Mouse (Mus musculus) kidney, adult 2 months (tissue): ENCODE results near the gene Tab1. TPM values are rescaled to one million over a fixed set of nuclear protein-coding genes. Genes with fewer than 3 reads are reported as not detected.

Experiments used
- DNase-seq: peaks from one replicate; pipeline ENCODE4 v3.0.0; 2021
- H3K27ac ChIP-seq: fragments of 200-500 bp; 2 replicates; pipeline ENCODE4 v1.5.1; 2012; ENCODE audit warnings: low read depth, low read length, control low read depth, inconsistent platforms; ENCODE audit not compliant: insufficient read depth
- H3K27me3 ChIP-seq: fragments of 200-500 bp; replicated peaks from 2 replicates; pipeline ENCODE4 v1.6.1; 2012; ENCODE audit warnings: mild to moderate bottlenecking, moderate library complexity, low read length, inconsistent platforms; ENCODE audit not compliant: control insufficient read depth, insufficient read depth
- H3K36me3 ChIP-seq: fragments of 200-500 bp; 2 replicates; pipeline ENCODE4 v1.6.1; 2012; ENCODE audit warnings: mild to moderate bottlenecking, moderate library complexity, low read length, inconsistent platforms; ENCODE audit not compliant: control insufficient read depth, insufficient read depth
- H3K4me1 ChIP-seq: fragments of 200-500 bp; 2 replicates; pipeline ENCODE4 v1.6.1; 2011; ENCODE audit warnings: low read length; ENCODE audit not compliant: control insufficient read depth, insufficient read depth
- H3K4me3 ChIP-seq: fragments of 200-500 bp; 2 replicates; pipeline ENCODE4 v1.5.1; 2011; ENCODE audit warnings: mild to moderate bottlenecking, low read depth, low read length, control low read depth; ENCODE audit not compliant: insufficient read depth
- CTCF ChIP-seq: fragments of 200-500 bp; conservative IDR thresholded peaks from 2 replicates; pipeline ENCODE4 v1.5.1; 2011; ENCODE audit warnings: low read depth, mild to moderate bottlenecking, control low read depth, low read length, moderate library complexity, mixed read lengths; ENCODE audit not compliant: insufficient read depth, insufficient read length
- POLR2A ChIP-seq: fragments of 200-500 bp; IDR thresholded peaks from one replicate; pipeline ENCODE4 v1.6.1; 2011; ENCODE audit warnings: low read depth, low read length, control low read depth
- WGBS: fragments of 180-500 bp; shearing (Covaris S2); methylation state at CpG from one replicate; pipeline ENCODE4 v1.1.7; 2018; 5-methylcytosine and 5-hydroxymethylcytosine counted together
- polyA plus RNA-seq: library from polyadenylated mRNA; depleted of rRNA; stranded (reverse); fragments of >200 nt; gene quantifications from 2 replicates; pipeline ENCODE4 v1.2.3, GENCODE M21; 2012

The Tab1 gene
- polyA plus RNA-seq, 1 experiment: 26.7 TPM

GRCm38 (mm10) chr15:80105490-80106410, 27.2 kb upstream of the Tab1 start:
- no peaks in the 10 kb centered on the region for H3K4me1 ChIP-seq
- no peak overlapping the region for H3K27ac ChIP-seq
- no peak for DNase-seq
- 77% methylated on average over 12 of the region's 12 CpGs for WGBS
- no peaks in the 10 kb centered on the region for H3K36me3 ChIP-seq
- H3K27me3 ChIP-seq: no peaks in the 10 kb centered on the region
- no peak overlapping the region for H3K4me3 ChIP-seq
- TF ChIP-seq CTCF (no peak), POLR2A (no peak)

- Histone ChIP-seq H3K27ac (no peak overlapping the region), H3K4me1 (no peaks in the 10 kb centered on the region), H3K27me3 (no peaks in the 10 kb centered on the region), H3K36me3 (no peaks in the 10 kb centered on the region), H3K4me3 (no peak overlapping the region)
- no peak for TF ChIP-seq CTCF
- DNase-seq: no peak
- 91% methylated on average over 8 of the region's 8 CpGs for WGBS
Observed at GRCm38 (mm10) chr15:80107143-80107542, 25.8 kb upstream of the Tab1 start.

- no peak for TF ChIP-seq POLR2A
- TF ChIP-seq CTCF: no peak
Observed at GRCm38 (mm10) chr15:80107575-80107974, 25.4 kb upstream of the Tab1 start.

GRCm38 (mm10) chr15:80111436-80111835, 21.5 kb upstream of the Tab1 start:
- no peak overlapping the region for H3K27ac ChIP-seq
- H3K4me3 ChIP-seq: no peak overlapping the region
- DNase-seq: no peak
- no peaks in the 10 kb centered on the region for H3K36me3 ChIP-seq
- H3K4me1 ChIP-seq: no peaks in the 10 kb centered on the region
- H3K27me3 ChIP-seq: no peaks in the 10 kb centered on the region
- TF ChIP-seq CTCF (no peak), POLR2A (no peak)
- WGBS: 83% methylated on average over 12 of the region's 12 CpGs

More at GRCm38 (mm10) chr15:80107575-80107974, 25.4 kb upstream of the Tab1 start:
- WGBS: 85% methylated on average over 3 of the region's 3 CpGs
- no peak for DNase-seq
- no peak overlapping the region for H3K4me3 ChIP-seq
- no peaks in the 10 kb centered on the region for H3K36me3 ChIP-seq
- no peaks in the 10 kb centered on the region for H3K4me1 ChIP-seq
- H3K27me3 ChIP-seq: no peaks in the 10 kb centered on the region
- H3K27ac ChIP-seq: no peak overlapping the region

- Histone ChIP-seq H3K27me3 (no peaks in the 10 kb centered on the region), H3K4me3 (no peak overlapping the region), H3K27ac (no peak overlapping the region), H3K4me1 (no peaks in the 10 kb centered on the region), H3K36me3 (no peaks in the 10 kb centered on the region)
- WGBS: 61% methylated on average over 2 of the region's 2 CpGs
- TF ChIP-seq POLR2A (no peak), CTCF (0 out of 2 replicates have a peak, but pooled peaks have one; percentile 17)
- no peak for DNase-seq
Observed at GRCm38 (mm10) chr15:80112499-80112898, 20.4 kb upstream of the Tab1 start.

- Histone ChIP-seq H3K27me3 (no peaks in the 10 kb centered on the region), H3K4me1 (no peaks in the 10 kb centered on the region), H3K27ac (no peak overlapping the region), H3K4me3 (no peak overlapping the region), H3K36me3 (no peaks in the 10 kb centered on the region)
- DNase-seq: no peak
- 91% methylated on average over 7 of the region's 7 CpGs for WGBS
- no peak for TF ChIP-seq POLR2A
- no peak for TF ChIP-seq CTCF
Observed at GRCm38 (mm10) chr15:80114414-80114813, 18.5 kb upstream of the Tab1 start.

- Histone ChIP-seq H3K4me3 (no peak overlapping the region), H3K36me3 (no peaks in the 10 kb centered on the region), H3K27ac (no peak overlapping the region), H3K27me3 (no peaks in the 10 kb centered on the region), H3K4me1 (no peaks in the 10 kb centered on the region)
- no peak for TF ChIP-seq CTCF
- no peak for TF ChIP-seq POLR2A
- no peak for DNase-seq
- WGBS: 72% methylated on average over 5 of the region's 5 CpGs
Observed at GRCm38 (mm10) chr15:80115256-80115655, 17.7 kb upstream of the Tab1 start.
